Mouse (Mus musculus) embryo, embryonic 11.5 days (tissue): Measurements from ENCODE around the gene Cdc14a.

ENCODE experiments used
- DNase-seq: peaks from one replicate; pipeline ENCODE4 v3.0.0-alpha.2; 2012; ENCODE audit warnings: low read depth, low spot score

Gene Cdc14a

GRCm38 (mm10) chr3:116414451-116414860 is 9.4 kb downstream of the Cdc14a start:
- DNase-seq: no peak

GRCm38 (mm10) chr3:116412954-116413724 is 10.7 kb downstream of the Cdc14a start:
- DNase-seq: no peak

GRCm38 (mm10) chr3:116410051-116410450 is 13.8 kb downstream of the Cdc14a start:
- DNase-seq: no peak

GRCm38 (mm10) chr3:116409486-116409885 is 14.3 kb downstream of the Cdc14a start:
- DNase-seq: no peak

- no peak for DNase-seq
These were observed 15.0 kb downstream of the Cdc14a start for GRCm38 (mm10) chr3:116408856-116409255.

GRCm38 (mm10) chr3:116405516-116405915 is 18.3 kb downstream of the Cdc14a start:
- no peak for DNase-seq

GRCm38 (mm10) chr3:116401436-116401835 is 22.4 kb downstream of the Cdc14a start:
- no peak for DNase-seq

- no peak for DNase-seq
These were observed 24.3 kb downstream of the Cdc14a start for GRCm38 (mm10) chr3:116399349-116400090.

GRCm38 (mm10) chr3:116398543-116398942 is 25.3 kb downstream of the Cdc14a start:
- DNase-seq: no peak

- DNase-seq: no peak
These were observed 25.9 kb downstream of the Cdc14a start for GRCm38 (mm10) chr3:116397976-116398375.

GRCm38 (mm10) chr3:116397341-116397740 is 26.5 kb downstream of the Cdc14a start:
- no peak for DNase-seq

- DNase-seq: no peak
These were observed 27.3 kb downstream of the Cdc14a start for GRCm38 (mm10) chr3:116396571-116396970.

GRCm38 (mm10) chr3:116394885-116395390 is 28.9 kb downstream of the Cdc14a start:
- DNase-seq: no peak

GRCm38 (mm10) chr3:116391399-116391798 is 32.4 kb downstream of the Cdc14a start:
- DNase-seq: no peak

GRCm38 (mm10) chr3:116389500-116390470 is 34.0 kb downstream of the Cdc14a start:
- no peak for DNase-seq

GRCm38 (mm10) chr3:116388808-116389207 is 35.0 kb downstream of the Cdc14a start:
- no peak for DNase-seq

- DNase-seq: no peak
These were observed 36.9 kb downstream of the Cdc14a start for GRCm38 (mm10) chr3:116386886-116387285.

- DNase-seq: no peak
These were observed 37.5 kb downstream of the Cdc14a start for GRCm38 (mm10) chr3:116386342-116386741.

GRCm38 (mm10) chr3:116384319-116384718 is 39.5 kb downstream of the Cdc14a start:
- DNase-seq: no peak

GRCm38 (mm10) chr3:116380319-116380718 is 43.5 kb downstream of the Cdc14a start:
- no peak for DNase-seq

GRCm38 (mm10) chr3:116375442-116375841 is 48.4 kb downstream of the Cdc14a start:
- no peak for DNase-seq
